Mouse (Mus musculus) megakaryocyte, embryonic 14.5 days (primary cell): ENCODE measurements around the gene Ing5. TPM values are rescaled to one million over a fixed set of nuclear protein-coding genes. Genes with fewer than 3 reads are reported as not detected.
"Not testable (repeated sequence)": the region's sequence is repeated elsewhere in the genome, so short reads cannot be mapped to it uniquely, and the experiment has no call there.

ENCODE experiments used
- H3K27me3 ChIP-seq: replicated peaks from 2 replicates; pipeline ENCODE3; 2012; ENCODE audit warnings: inconsistent platforms
- H3K36me3 ChIP-seq: replicated peaks from 2 replicates; pipeline ENCODE3; 2012; ENCODE audit warnings: low read length, inconsistent platforms, mixed read lengths
- H3K4me1 ChIP-seq: 2 replicates; pipeline ENCODE4 v1.6.1; 2012; ENCODE audit warnings: inconsistent platforms
- H3K4me3 ChIP-seq: replicated peaks from 2 replicates; pipeline ENCODE3; 2012; ENCODE audit warnings: moderate library complexity, mild to moderate bottlenecking, inconsistent platforms
- H3K9me3 ChIP-seq: 2 replicates; pipeline ENCODE4 v1.6.1; 2012; ENCODE audit warnings: inconsistent platforms
- FLI1 ChIP-seq: IDR thresholded peaks from 2 replicates; pipeline ENCODE4 v1.6.1; 2012; ENCODE audit warnings: low read length, inconsistent platforms, mixed read lengths
- GATA1 ChIP-seq: IDR thresholded peaks from 3 replicates; pipeline ENCODE4 v1.6.1; 2012; ENCODE audit warnings: mixed read lengths, low read length, inconsistent platforms, borderline replicate concordance
- polyA plus RNA-seq: library from polyadenylated mRNA; stranded (reverse); fragments of >175 nt; gene quantifications from 2 replicates; pipeline ENCODE4 v1.2.3, GENCODE M21; 2012; ENCODE audit warnings: low replicate concordance; ENCODE audit not compliant: insufficient read depth

Ing5 gene
- polyA plus RNA-seq, 1 experiment, result 0.46 TPM

GRCm38 (mm10) chr1:93834671-93835150 lies 30.9 kb downstream of the Ing5 start:
- Histone ChIP-seq H3K4me3 (no peak overlapping the region), H3K36me3 (peaks cover 43% of the 10 kb centered on the region), H3K27me3 (no peaks in the 10 kb centered on the region), H3K9me3 (no peaks in the 10 kb centered on the region), H3K4me1 (peaks cover 17% of the 10 kb centered on the region)
- TF ChIP-seq GATA1, result no peak
- TF ChIP-seq FLI1, result no peak

- H3K4me1 ChIP-seq, result peaks cover 17% of the 10 kb centered on the region
- H3K27me3 ChIP-seq, result no peaks in the 10 kb centered on the region
- TF ChIP-seq GATA1 (no peak), FLI1 (no peak)
- no peak overlapping the region for H3K4me3 ChIP-seq
- peaks cover 39% of the 10 kb centered on the region for H3K36me3 ChIP-seq
- H3K9me3 ChIP-seq, result no peaks in the 10 kb centered on the region
Measured at GRCm38 (mm10) chr1:93835211-93835610, 31.4 kb downstream of the Ing5 start.

GRCm38 (mm10) chr1:93835876-93836531 lies 32.2 kb downstream of the Ing5 start:
- peaks cover 17% of the 10 kb centered on the region for H3K4me1 ChIP-seq
- H3K27me3 ChIP-seq, result no peaks in the 10 kb centered on the region
- TF ChIP-seq FLI1, result no peak
- peaks cover 39% of the 10 kb centered on the region for H3K36me3 ChIP-seq
- H3K4me3 ChIP-seq, result no peak overlapping the region
- no peaks in the 10 kb centered on the region for H3K9me3 ChIP-seq

- Histone ChIP-seq H3K27me3 (no peaks in the 10 kb centered on the region), H3K4me1 (peaks cover 17% of the 10 kb centered on the region), H3K9me3 (no peaks in the 10 kb centered on the region), H3K4me3 (no peak overlapping the region), H3K36me3 (peaks cover 39% of the 10 kb centered on the region)
- TF ChIP-seq GATA1 (no peak), FLI1 (no peak)
Measured at GRCm38 (mm10) chr1:93836532-93836913, 32.8 kb downstream of the Ing5 start.

GRCm38 (mm10) chr1:93837335-93837734 lies 33.6 kb downstream of the Ing5 start:
- Histone ChIP-seq H3K9me3 (no peaks in the 10 kb centered on the region), H3K4me1 (peaks cover 17% of the 10 kb centered on the region), H3K27me3 (no peaks in the 10 kb centered on the region), H3K4me3 (no peak overlapping the region), H3K36me3 (peaks cover 39% of the 10 kb centered on the region)
- TF ChIP-seq FLI1, result no peak
- no peak for TF ChIP-seq GATA1

- H3K36me3 ChIP-seq, result peaks cover 39% of the 10 kb centered on the region
- not testable (repeated sequence) for H3K9me3 ChIP-seq, H3K27me3 ChIP-seq, H3K4me3 ChIP-seq
- peaks cover 13% of the 10 kb centered on the region for H3K4me1 ChIP-seq
Measured at GRCm38 (mm10) chr1:93838569-93838968, 34.8 kb downstream of the Ing5 start.

GRCm38 (mm10) chr1:93845766-93846366 lies 42.1 kb downstream of the Ing5 start:
- H3K4me3 ChIP-seq, H3K4me1 ChIP-seq, H3K9me3 ChIP-seq, H3K36me3 ChIP-seq, H3K27me3 ChIP-seq: not testable (repeated sequence)

GRCm38 (mm10) chr1:93855790-93856189 lies 52.0 kb downstream of the Ing5 start:
- not testable (repeated sequence) for H3K9me3 ChIP-seq, H3K4me1 ChIP-seq, H3K4me3 ChIP-seq, H3K27me3 ChIP-seq, H3K36me3 ChIP-seq

- Histone ChIP-seq H3K4me1 (no peaks in the 10 kb centered on the region), H3K27me3 (no peaks in the 10 kb centered on the region), H3K36me3 (no peaks in the 10 kb centered on the region), H3K4me3 (no peak overlapping the region), H3K9me3 (no peaks in the 10 kb centered on the region)
- TF ChIP-seq FLI1 (no peak), GATA1 (no peak)
Measured at GRCm38 (mm10) chr1:93857370-93857769, 53.6 kb downstream of the Ing5 start.

- no peak overlapping the region for H3K4me3 ChIP-seq
- TF ChIP-seq FLI1 (no peak), GATA1 (no peak)
Measured at GRCm38 (mm10) chr1:93857991-93858390, 54.2 kb downstream of the Ing5 start.

GRCm38 (mm10) chr1:93859619-93860018 lies 55.9 kb downstream of the Ing5 start:
- Histone ChIP-seq H3K36me3 (no peaks in the 10 kb centered on the region), H3K4me3 (no peak overlapping the region), H3K27me3 (no peaks in the 10 kb centered on the region), H3K4me1 (no peaks in the 10 kb centered on the region), H3K9me3 (no peaks in the 10 kb centered on the region)
- no peak for TF ChIP-seq GATA1
- TF ChIP-seq FLI1, result no peak

More at GRCm38 (mm10) chr1:93857991-93858390, 54.2 kb downstream of the Ing5 start:
- Histone ChIP-seq H3K36me3 (no peaks in the 10 kb centered on the region), H3K9me3 (no peaks in the 10 kb centered on the region), H3K4me1 (no peaks in the 10 kb centered on the region), H3K27me3 (no peaks in the 10 kb centered on the region)

- not testable (repeated sequence) for H3K36me3 ChIP-seq, H3K4me3 ChIP-seq, H3K9me3 ChIP-seq, H3K4me1 ChIP-seq, H3K27me3 ChIP-seq
Measured at GRCm38 (mm10) chr1:93861048-93861447, 57.3 kb downstream of the Ing5 start, which contains the start of gene Gal3st2. TSS of gene Gal3st2 (plus strand) at chr1:93861306.
